Mouse (Mus musculus) liver, embryonic 11.5 days (tissue): Measurements from ENCODE around the gene Pspn. TPM values are rescaled to one million over a fixed set of nuclear protein-coding genes. Genes with fewer than 3 reads are reported as not detected.
A peak's percentile ranks its signal among the peaks of the same experiment; 100 is the strongest.

Experiments used
- ATAC-seq: fragments of 200-750 bp; cut with Nextera tagmentation; replicated peaks from 2 replicates; pipeline ENCODE4 v1.8.0; 2017; ENCODE audit warnings: moderate number of reproducible peaks, mild to moderate bottlenecking, moderate TSS enrichment, moderate library complexity; ENCODE audit not compliant: low FRiP score
- DNase-seq: peaks from one replicate; pipeline ENCODE4 v3.0.0-alpha.2; 2017; ENCODE audit warnings: low spot score
- H3K27ac ChIP-seq: fragments of 300-500 bp; sonication (generic); 2 replicates; pipeline ENCODE4 v1.5.1; 2014; ENCODE audit warnings: mild to moderate bottlenecking, low read depth, low read length, control low read depth
- H3K27me3 ChIP-seq: fragments of 300-500 bp; sonication (generic); replicated peaks from 2 replicates; pipeline ENCODE4 v1.6.1; 2014; ENCODE audit warnings: low read length, mixed read lengths; ENCODE audit not compliant: control insufficient read depth, insufficient read depth
- H3K36me3 ChIP-seq: fragments of 300-500 bp; sonication (generic); 2 replicates; pipeline ENCODE4 v1.6.1; 2014; ENCODE audit warnings: mild to moderate bottlenecking, low read length, moderate library complexity, mixed read lengths; ENCODE audit not compliant: control insufficient read depth, insufficient read depth
- H3K4me1 ChIP-seq: fragments of 300-500 bp; sonication (generic); replicated peaks from 2 replicates; pipeline ENCODE4 v1.6.1; 2014; ENCODE audit warnings: low read length, mixed read lengths; ENCODE audit not compliant: control insufficient read depth, insufficient read depth
- H3K4me2 ChIP-seq: fragments of 300-500 bp; sonication (generic); 2 replicates; pipeline ENCODE4 v1.6.1; 2014; ENCODE audit warnings: mild to moderate bottlenecking, control low read depth, moderate library complexity
- H3K4me3 ChIP-seq: fragments of 300-500 bp; sonication (generic); 2 replicates; pipeline ENCODE4 v1.5.1; 2014; ENCODE audit warnings: low read depth, low read length, control low read depth
- H3K9ac ChIP-seq: fragments of 300-500 bp; sonication (generic); 2 replicates; pipeline ENCODE4 v1.6.1; 2014; ENCODE audit warnings: low read depth, low read length, control low read depth
- H3K9me3 ChIP-seq: fragments of 300-500 bp; sonication (generic); 2 replicates; pipeline ENCODE4 v1.6.1; 2016; ENCODE audit warnings: low read length, inconsistent platforms, mixed read lengths; ENCODE audit not compliant: control insufficient read depth
- WGBS: fragments of 180-500 bp; shearing (Covaris S2); extraction: QIAGEN DNeasy Blood & Tissue Kit; methylation state at CpG from one replicate; pipeline ENCODE4 v1.1.7; 2014; 5-methylcytosine and 5-hydroxymethylcytosine counted together
- polyA plus RNA-seq: library from polyadenylated mRNA; unstranded; fragments of >200 nt; fragmentation: Nextera tagmentation; extraction: Ambion mirVana; gene quantifications from 2 replicates; pipeline ENCODE4 v1.2.1, GENCODE M21; 2014

The Pspn gene
- polyA plus RNA-seq, 1 experiment from 2014 or later = not detected

DNA sequence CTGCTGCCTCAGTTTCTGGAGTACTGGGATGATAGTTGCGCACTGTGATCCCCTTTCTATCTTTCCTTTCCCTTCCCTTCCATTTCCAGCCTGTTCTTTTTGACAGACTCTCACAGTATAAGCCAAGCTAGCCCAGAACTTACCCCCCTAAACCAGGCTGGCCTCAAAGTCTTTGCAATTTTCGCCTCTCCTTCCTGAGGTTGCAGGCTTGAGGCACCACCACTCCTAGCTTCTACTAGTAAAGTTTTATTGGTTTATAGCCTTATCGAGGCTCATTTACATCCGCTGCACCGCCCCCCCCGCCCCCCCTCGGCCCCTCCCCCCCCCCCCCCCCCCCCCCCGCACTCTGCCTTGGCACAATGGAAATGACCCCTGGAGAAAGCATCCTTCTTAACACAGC, 20.3 kb downstream of the Pspn start:
- Histone ChIP-seq H3K4me3 (no peak overlapping the region), H3K27me3 (no peaks in the 10 kb centered on the region), H3K4me1 (no peaks in the 10 kb centered on the region), H3K36me3 (no peaks in the 10 kb centered on the region), H3K9ac (no peak overlapping the region), H3K9me3 (no peaks in the 10 kb centered on the region), H3K4me2 (no peak overlapping the region), H3K27ac (no peak overlapping the region)
- DNase-seq (no peak), ATAC-seq (no peak)
- whole genome bisulfite sequencing = 37% methylated on average over 7 of the region's 8 CpGs

GRCm38 (mm10) chr17:56976531-56977390, 23.1 kb downstream of the Pspn start:
- Histone ChIP-seq H3K27ac (no peak overlapping the region), H3K4me1 (no peaks in the 10 kb centered on the region), H3K27me3 (no peaks in the 10 kb centered on the region), H3K4me3 (no peak overlapping the region), H3K9ac (no peak overlapping the region), H3K4me2 (no peak overlapping the region), H3K9me3 (no peaks in the 10 kb centered on the region), H3K36me3 (no peaks in the 10 kb centered on the region)
- no peak for DNase-seq
- ATAC-seq = no peak
- WGBS = 68% methylated on average over 8 of the region's 8 CpGs

DNA sequence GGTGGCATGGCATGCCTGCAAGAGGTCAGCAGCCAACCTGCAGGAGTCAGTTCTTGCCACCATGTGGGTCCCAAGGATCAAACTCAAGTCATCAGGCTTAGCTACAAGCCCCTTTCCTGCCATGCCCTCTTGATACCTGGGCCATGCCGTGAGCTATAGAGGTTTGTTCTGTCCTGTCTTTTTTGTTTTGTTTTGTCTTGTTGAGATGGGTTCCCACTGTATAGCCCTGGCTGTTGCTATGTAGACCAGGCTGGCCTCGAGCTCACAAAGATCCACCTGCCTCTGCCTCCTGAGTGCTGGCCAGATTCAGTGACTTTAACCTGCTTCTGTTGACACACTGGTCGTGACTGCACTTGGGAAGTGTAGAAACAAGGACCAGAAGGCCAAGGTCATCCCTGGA, 24.4 kb downstream of the Pspn start:
- peaks cover 3% of the 10 kb centered on the region; the same call in 1 of the 2 replicates for H3K27me3 ChIP-seq
- H3K9ac ChIP-seq = no peak overlapping the region
- H3K4me2 ChIP-seq = no peak overlapping the region
- no peak for ATAC-seq
- DNase-seq = no peak
- no peak overlapping the region for H3K4me3 ChIP-seq
- H3K9me3 ChIP-seq = no peaks in the 10 kb centered on the region
- WGBS = 66% methylated on average over 3 of the region's 3 CpGs
- no peaks in the 10 kb centered on the region for H3K4me1 ChIP-seq
- H3K27ac ChIP-seq = no peak overlapping the region
- no peaks in the 10 kb centered on the region for H3K36me3 ChIP-seq

DNA sequence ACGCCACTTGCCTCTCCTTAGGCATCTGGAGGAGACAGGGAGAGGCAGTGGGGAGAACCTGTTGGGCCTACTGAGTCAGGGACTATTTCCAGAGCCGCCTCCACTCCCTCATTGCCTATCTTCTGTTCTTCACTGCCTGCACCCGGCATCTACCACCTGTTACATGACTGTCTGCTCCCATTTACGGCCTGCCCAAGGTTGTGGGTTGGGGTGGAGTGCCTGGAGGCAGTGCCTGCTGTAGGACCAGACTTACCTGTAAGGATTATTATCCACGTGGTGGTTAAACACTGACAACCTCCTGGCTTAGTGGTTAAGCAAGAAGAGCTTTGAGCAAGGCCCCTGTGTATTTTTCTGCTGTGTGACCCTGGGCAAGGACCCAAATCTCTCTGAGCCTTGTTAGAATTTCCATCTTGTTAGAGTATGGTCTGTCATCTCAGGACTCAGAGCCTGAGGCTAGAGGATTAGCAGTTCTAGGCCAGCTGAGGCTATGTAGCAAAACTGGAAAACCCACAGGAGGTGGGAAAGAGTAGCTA, 25.0 kb downstream of the Pspn start:
- 75% methylated on average over 5 of the region's 5 CpGs for WGBS
- H3K4me1 ChIP-seq = no peaks in the 10 kb centered on the region
- peaks cover 6% of the 10 kb centered on the region; the same call in 1 of the 2 replicates for H3K27me3 ChIP-seq
- DNase-seq (no peak), ATAC-seq (no peak)
- H3K4me3 ChIP-seq = no peak overlapping the region
- no peaks in the 10 kb centered on the region for H3K9me3 ChIP-seq
- no peak overlapping the region for H3K4me2 ChIP-seq
- no peak overlapping the region for H3K27ac ChIP-seq
- no peaks in the 10 kb centered on the region for H3K36me3 ChIP-seq
- H3K9ac ChIP-seq = no peak overlapping the region

DNA sequence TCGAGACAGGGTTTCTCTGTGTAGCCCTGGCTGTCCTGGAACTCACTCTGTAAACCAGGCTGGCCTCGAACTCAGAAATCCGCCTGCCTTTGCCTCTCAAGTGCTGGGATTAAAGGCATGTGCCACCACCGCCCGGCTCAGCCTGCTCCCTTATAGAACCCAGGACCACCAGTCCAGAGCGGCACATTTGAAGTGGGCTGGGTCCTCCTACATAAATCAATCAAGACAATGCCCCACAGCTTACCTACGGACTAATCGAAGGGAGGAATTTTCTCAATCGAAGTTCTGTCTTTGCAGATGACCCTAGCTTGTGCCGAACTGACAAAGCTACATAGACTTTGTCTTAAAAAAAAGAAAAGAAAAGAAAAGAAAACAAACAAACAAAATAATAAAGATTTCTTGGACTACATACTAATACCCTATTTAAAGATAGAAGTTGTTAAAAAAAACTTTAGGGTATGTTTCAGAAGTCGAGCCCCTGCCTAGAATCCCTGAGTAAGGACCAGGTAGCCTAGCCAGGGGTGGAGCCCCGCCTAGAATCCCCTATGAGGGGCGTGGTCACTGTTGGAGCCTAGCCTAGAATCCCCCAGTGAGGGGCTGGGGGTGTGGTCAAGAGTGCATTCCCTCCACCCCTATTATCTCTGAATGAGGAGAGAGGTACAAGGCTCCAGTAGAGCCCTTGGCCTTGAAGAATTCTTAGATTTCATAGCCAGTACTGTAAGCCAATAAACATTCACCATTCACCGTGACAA, 25.7 kb downstream of the Pspn start:
- H3K36me3 ChIP-seq = no peaks in the 10 kb centered on the region
- peaks cover 11% of the 10 kb centered on the region; the same call in 1 of the 2 replicates for H3K27me3 ChIP-seq
- no peak overlapping the region for H3K4me2 ChIP-seq
- H3K4me3 ChIP-seq = no peak overlapping the region
- no peaks in the 10 kb centered on the region for H3K4me1 ChIP-seq
- ATAC-seq (peak; percentile 51; the same call in 1 of the 2 replicates), DNase-seq (no peak)
- H3K27ac ChIP-seq = no peak overlapping the region
- H3K9me3 ChIP-seq = no peaks in the 10 kb centered on the region
- WGBS = 57% methylated on average over 11 of the region's 14 CpGs
- H3K9ac ChIP-seq = no peak overlapping the region

DNA sequence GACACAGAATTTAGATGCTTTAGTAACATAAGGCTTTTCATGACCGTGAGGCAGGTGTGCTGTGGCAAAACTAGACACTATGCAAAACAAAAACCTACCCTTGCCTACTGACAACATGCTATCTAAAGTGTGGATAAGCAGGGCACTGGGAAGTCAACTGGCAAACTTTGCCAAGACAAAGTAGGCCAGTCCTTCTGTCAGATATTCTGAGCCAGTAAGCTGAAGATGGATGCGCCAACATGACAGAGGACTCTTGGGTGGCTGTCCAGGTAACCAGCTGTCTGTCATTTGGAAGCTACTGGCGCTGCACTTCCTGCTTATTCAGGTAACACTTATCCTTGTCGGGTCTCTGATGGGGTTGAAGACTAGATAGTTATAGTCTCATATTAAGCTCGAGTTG, 29.7 kb downstream of the Pspn start:
- no peaks in the 10 kb centered on the region for H3K36me3 ChIP-seq
- no peaks in the 10 kb centered on the region for H3K4me1 ChIP-seq
- no peak overlapping the region for H3K27ac ChIP-seq
- WGBS = 56% methylated on average over 5 of the region's 5 CpGs
- H3K27me3 ChIP-seq = peaks cover 11% of the 10 kb centered on the region; the same call in 1 of the 2 replicates
- DNase-seq (no peak), ATAC-seq (no peak)
- no peak overlapping the region for H3K9ac ChIP-seq
- H3K9me3 ChIP-seq = no peaks in the 10 kb centered on the region
- H3K4me2 ChIP-seq = no peak overlapping the region
- H3K4me3 ChIP-seq = no peak overlapping the region

DNA sequence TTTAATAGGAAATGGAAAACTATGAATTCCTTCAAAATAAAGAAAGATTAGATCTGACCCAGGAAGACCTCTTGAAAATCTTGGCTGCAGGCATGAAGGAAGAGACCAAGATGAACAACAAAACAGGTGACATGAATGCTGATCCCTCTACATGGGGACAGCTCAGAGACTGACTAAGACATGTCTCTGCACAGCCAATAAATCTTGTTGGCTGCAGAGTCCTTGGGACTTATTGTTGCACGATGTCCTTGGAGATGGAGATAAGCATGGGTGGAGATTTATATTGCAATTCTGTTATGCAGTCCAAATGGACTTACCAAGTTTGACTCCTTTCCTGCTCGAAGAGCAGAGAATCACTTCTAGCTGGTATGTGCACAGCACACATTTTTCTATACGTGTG, 30.5 kb downstream of the Pspn start:
- ATAC-seq (no peak), DNase-seq (no peak)
- Histone ChIP-seq H3K4me3 (no peak overlapping the region), H3K27ac (no peak overlapping the region), H3K9me3 (no peaks in the 10 kb centered on the region), H3K36me3 (no peaks in the 10 kb centered on the region), H3K27me3 (peaks cover 11% of the 10 kb centered on the region; the same call in 1 of the 2 replicates), H3K9ac (no peak overlapping the region), H3K4me2 (no peak overlapping the region), H3K4me1 (no peaks in the 10 kb centered on the region)
- WGBS = 61% methylated on average over 3 of the region's 3 CpGs

GRCm38 (mm10) chr17:56963646-56964045, 36.2 kb downstream of the Pspn start:
- Histone ChIP-seq H3K9ac (no peak overlapping the region), H3K27me3 (no peaks in the 10 kb centered on the region), H3K36me3 (no peaks in the 10 kb centered on the region), H3K27ac (no peak overlapping the region), H3K4me2 (no peak overlapping the region), H3K9me3 (no peaks in the 10 kb centered on the region), H3K4me3 (no peak overlapping the region), H3K4me1 (no peaks in the 10 kb centered on the region)
- WGBS = 73% methylated on average over 6 of the region's 6 CpGs
- ATAC-seq = no peak
- DNase-seq = no peak
